Mouse (Mus musculus) megakaryocyte, embryonic 14.5 days (primary cell): ENCODE measurements at regions not wholly inside any gene's neighbourhood (a gene's known extent, or its start where the extent isn't known, plus 50 kb on each side); places are given as distances from the start of the nearest gene placed in this dataset.

Source experiments
- H3K27me3 ChIP-seq: replicated peaks from 2 replicates; pipeline ENCODE3; 2012; ENCODE audit warnings: inconsistent platforms
- H3K36me3 ChIP-seq: replicated peaks from 2 replicates; pipeline ENCODE3; 2012; ENCODE audit warnings: low read length, inconsistent platforms, mixed read lengths
- H3K4me1 ChIP-seq: 2 replicates; pipeline ENCODE4 v1.6.1; 2012; ENCODE audit warnings: inconsistent platforms
- H3K4me3 ChIP-seq: replicated peaks from 2 replicates; pipeline ENCODE3; 2012; ENCODE audit warnings: moderate library complexity, mild to moderate bottlenecking, inconsistent platforms
- H3K9me3 ChIP-seq: 2 replicates; pipeline ENCODE4 v1.6.1; 2012; ENCODE audit warnings: inconsistent platforms
- FLI1 ChIP-seq: IDR thresholded peaks from 2 replicates; pipeline ENCODE4 v1.6.1; 2012; ENCODE audit warnings: low read length, inconsistent platforms, mixed read lengths
- GATA1 ChIP-seq: IDR thresholded peaks from 3 replicates; pipeline ENCODE4 v1.6.1; 2012; ENCODE audit warnings: mixed read lengths, low read length, inconsistent platforms, borderline replicate concordance

DNA sequence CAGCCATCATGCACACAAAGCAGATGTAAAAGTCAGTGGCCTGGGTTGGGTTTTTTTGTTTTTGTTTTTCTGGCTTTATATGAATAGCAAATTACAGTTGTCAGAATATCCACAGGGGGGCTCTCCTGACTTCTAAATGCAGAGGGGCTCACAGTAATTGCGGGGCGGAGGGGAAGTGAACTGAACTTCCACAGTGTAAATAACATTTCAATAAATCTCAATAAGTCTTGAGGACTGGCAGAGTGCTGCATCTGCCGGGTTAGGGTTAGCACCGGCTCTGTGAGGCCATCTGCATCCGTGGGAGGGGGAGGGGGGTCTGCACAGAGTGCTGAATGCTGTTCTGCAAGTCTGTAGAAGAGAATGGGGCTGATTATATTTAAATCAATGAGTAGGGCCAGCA lies 50.3 kb upstream of the Arl4c start:
- H3K36me3 ChIP-seq: no peaks in the 10 kb centered on the region
- H3K9me3 ChIP-seq: peaks cover 5% of the 10 kb centered on the region; the same call in 1 of the 2 replicates
- no peak for TF ChIP-seq FLI1
- TF ChIP-seq GATA1: no peak
- no peak overlapping the region for H3K4me3 ChIP-seq
- H3K4me1 ChIP-seq: no peaks in the 10 kb centered on the region
- peaks cover 7% of the 10 kb centered on the region for H3K27me3 ChIP-seq

GRCm38 (mm10) chr1:88756658-88757057 lies 54.6 kb upstream of the Arl4c start:
- H3K27me3 ChIP-seq: peaks cover 4% of the 10 kb centered on the region
- no peak overlapping the region for H3K4me3 ChIP-seq
- no peaks in the 10 kb centered on the region for H3K4me1 ChIP-seq
- TF ChIP-seq GATA1 (no peak), FLI1 (no peak)
- H3K36me3 ChIP-seq: no peaks in the 10 kb centered on the region
- H3K9me3 ChIP-seq: no peaks in the 10 kb centered on the region

DNA sequence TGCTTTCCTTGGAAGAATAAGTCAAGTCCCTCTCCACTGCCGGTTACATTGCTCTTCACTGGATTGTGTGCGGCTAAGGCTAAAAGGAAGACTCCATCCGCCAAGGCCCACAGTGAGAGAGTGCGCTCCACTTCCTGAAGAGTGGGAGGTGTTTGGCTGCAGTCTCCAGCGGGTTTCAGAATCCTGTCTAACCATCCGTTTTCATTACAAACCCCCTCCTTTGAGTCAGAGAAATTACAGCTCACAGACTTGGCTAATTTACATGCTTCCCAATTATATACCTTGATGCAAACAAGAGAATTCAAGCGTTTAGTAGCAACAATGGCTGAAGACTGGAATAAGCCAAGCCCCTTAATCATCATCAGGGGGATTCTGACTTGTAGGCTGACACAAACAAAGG lies 55.1 kb upstream of the Arl4c start:
- no peaks in the 10 kb centered on the region for H3K9me3 ChIP-seq
- TF ChIP-seq FLI1 (no peak), GATA1 (no peak)
- H3K4me1 ChIP-seq: no peaks in the 10 kb centered on the region
- peaks cover 4% of the 10 kb centered on the region for H3K27me3 ChIP-seq
- no peak overlapping the region for H3K4me3 ChIP-seq
- H3K36me3 ChIP-seq: no peaks in the 10 kb centered on the region

- peaks cover 4% of the 10 kb centered on the region for H3K27me3 ChIP-seq
- no peaks in the 10 kb centered on the region for H3K36me3 ChIP-seq
- H3K9me3 ChIP-seq: no peaks in the 10 kb centered on the region
- H3K4me3 ChIP-seq: no peak overlapping the region
- no peak for TF ChIP-seq FLI1
- no peak for TF ChIP-seq GATA1
- no peaks in the 10 kb centered on the region for H3K4me1 ChIP-seq
Observed at GRCm38 (mm10) chr1:88757746-88758145, 55.7 kb upstream of the Arl4c start.

DNA sequence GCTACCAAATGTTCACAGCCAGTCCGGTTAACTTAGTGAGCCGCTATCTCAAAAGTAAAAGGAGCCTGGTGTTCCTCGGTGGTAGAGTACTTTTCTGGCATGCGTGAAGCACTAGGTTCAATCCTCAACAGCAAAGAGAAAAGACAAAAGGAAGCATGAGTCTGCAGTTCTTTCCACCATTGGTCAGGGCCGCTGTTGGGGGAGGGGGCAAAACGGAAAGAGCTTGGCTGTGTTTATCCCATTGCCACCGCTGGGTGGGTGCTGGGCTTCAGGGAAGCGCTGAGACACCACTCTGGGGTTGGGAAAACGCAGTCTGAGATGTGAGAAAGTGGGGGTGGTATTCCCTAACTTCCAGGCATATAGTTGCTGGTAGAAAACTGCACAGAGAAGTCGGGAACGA lies 58.6 kb upstream of the Arl4c start:
- Histone ChIP-seq H3K36me3 (no peaks in the 10 kb centered on the region), H3K27me3 (peaks cover 2% of the 10 kb centered on the region), H3K9me3 (no peaks in the 10 kb centered on the region), H3K4me3 (no peak overlapping the region), H3K4me1 (no peaks in the 10 kb centered on the region)
- TF ChIP-seq GATA1 (no peak), FLI1 (no peak)

DNA sequence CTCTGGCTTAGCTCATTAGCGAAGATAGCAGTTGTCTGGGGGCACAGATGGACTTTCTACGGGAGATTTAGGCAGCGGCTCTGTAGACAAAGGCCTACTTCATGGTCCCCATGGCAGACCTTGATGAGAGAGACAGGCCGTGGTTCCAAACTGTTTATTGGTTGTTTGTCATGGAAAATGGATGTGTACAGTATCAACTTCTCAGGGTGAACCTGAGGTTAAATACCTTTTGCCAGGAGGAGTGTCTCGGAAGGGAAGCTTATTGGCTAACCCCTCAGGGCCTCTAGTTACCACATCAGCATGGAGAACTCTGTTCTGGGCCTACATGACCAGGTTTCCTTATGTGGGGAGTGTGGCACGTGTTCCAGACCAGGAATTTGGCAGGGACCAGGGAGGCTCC lies 59.1 kb upstream of the Arl4c start:
- no peaks in the 10 kb centered on the region for H3K4me1 ChIP-seq
- H3K9me3 ChIP-seq: no peaks in the 10 kb centered on the region
- H3K4me3 ChIP-seq: no peak overlapping the region
- peaks cover 2% of the 10 kb centered on the region for H3K27me3 ChIP-seq
- TF ChIP-seq FLI1 (no peak), GATA1 (no peak)
- H3K36me3 ChIP-seq: no peaks in the 10 kb centered on the region

- H3K9me3 ChIP-seq: no peaks in the 10 kb centered on the region
Observed at GRCm38 (mm10) chr1:88763725-88764364, 61.8 kb upstream of the Arl4c start.

GRCm38 (mm10) chr1:88764478-88764877 lies 62.5 kb upstream of the Arl4c start:
- Histone ChIP-seq H3K9me3 (no peaks in the 10 kb centered on the region), H3K4me1 (no peaks in the 10 kb centered on the region), H3K27me3 (no peaks in the 10 kb centered on the region), H3K36me3 (no peaks in the 10 kb centered on the region), H3K4me3 (no peak overlapping the region)
- TF ChIP-seq GATA1 (no peak), FLI1 (no peak)

More at GRCm38 (mm10) chr1:88763725-88764364, 61.8 kb upstream of the Arl4c start:
- Histone ChIP-seq H3K27me3 (no peaks in the 10 kb centered on the region), H3K4me1 (no peaks in the 10 kb centered on the region), H3K36me3 (no peaks in the 10 kb centered on the region), H3K4me3 (no peak overlapping the region)
- TF ChIP-seq GATA1: no peak
- TF ChIP-seq FLI1: no peak

- no peaks in the 10 kb centered on the region for H3K36me3 ChIP-seq
- peaks cover 19% of the 10 kb centered on the region for H3K9me3 ChIP-seq
- TF ChIP-seq FLI1 (no peak), GATA1 (no peak)
- no peaks in the 10 kb centered on the region for H3K27me3 ChIP-seq
- H3K4me3 ChIP-seq: no peak overlapping the region
- H3K4me1 ChIP-seq: no peaks in the 10 kb centered on the region
Observed at GRCm38 (mm10) chr1:88777009-88777408, 75.0 kb upstream of the Arl4c start.

DNA sequence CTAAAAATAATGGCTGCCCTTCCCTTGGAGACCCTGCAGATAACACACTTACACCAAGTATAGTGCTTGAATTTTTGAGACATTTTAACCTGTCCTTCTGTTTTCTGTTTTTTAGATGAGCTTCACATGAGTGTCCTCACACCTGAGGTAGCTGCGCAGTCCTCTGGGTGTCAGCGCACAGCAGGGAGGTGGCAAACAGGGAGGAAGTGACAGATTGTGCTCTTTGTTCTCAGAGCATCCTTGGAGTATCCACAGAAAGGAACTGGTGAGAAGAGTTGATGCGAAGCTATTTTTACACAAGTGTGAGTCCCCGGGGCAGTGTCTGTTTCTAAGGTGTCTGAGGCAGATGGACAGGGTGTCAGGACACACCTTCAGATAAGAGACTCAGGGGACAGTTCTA lies 78.2 kb upstream of the Arl4c start:
- peaks cover 16% of the 10 kb centered on the region for H3K9me3 ChIP-seq
- TF ChIP-seq GATA1: no peak
- no peak for TF ChIP-seq FLI1
- H3K4me3 ChIP-seq: no peak overlapping the region
- no peaks in the 10 kb centered on the region for H3K4me1 ChIP-seq
- no peaks in the 10 kb centered on the region for H3K27me3 ChIP-seq
- H3K36me3 ChIP-seq: no peaks in the 10 kb centered on the region

DNA sequence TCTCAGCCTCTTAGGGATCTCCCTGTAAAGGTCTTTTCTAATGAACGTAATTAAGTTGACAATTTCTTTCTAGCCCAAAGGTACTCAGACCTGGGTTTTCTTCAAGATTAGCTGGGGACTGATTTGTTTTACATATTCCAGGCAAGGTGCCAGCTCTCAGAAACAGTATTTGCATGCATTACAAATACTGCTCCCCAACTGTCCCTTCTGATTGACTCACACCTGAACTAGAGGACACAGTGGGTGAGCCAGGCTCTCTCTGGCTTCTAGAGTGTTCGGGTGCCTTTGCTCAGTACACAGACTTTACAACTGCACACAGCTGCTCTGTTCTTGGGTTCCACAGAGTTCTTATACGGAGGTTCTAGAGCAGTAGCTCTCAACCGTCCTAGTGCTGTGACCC lies 81.1 kb upstream of the Arl4c start:
- no peaks in the 10 kb centered on the region for H3K4me1 ChIP-seq
- H3K9me3 ChIP-seq: peaks cover 16% of the 10 kb centered on the region
- no peaks in the 10 kb centered on the region for H3K27me3 ChIP-seq
- H3K36me3 ChIP-seq: no peaks in the 10 kb centered on the region
- H3K4me3 ChIP-seq: no peak overlapping the region
- TF ChIP-seq GATA1 (no peak), FLI1 (no peak)
